In genomic region chr12:55507332-55507935, GRCm38 (mm10) we compare ENCODE assay signal across 18 mouse cellular contexts. TPM values are rescaled to one million over a fixed set of nuclear protein-coding genes. Genes with fewer than 3 reads are reported as not detected.
"Had no signal": no experiment of that assay in that cellular context is flagged by ENCODE, and none has a peak within 500 bp of the region (broad histone marks: within the 10 kb centered on the region; RNA-seq: fewer than 3 reads in every experiment).

No protein-coding gene starts in this region.

- H3K27ac ChIP-seq: kidney, postnatal 0 days; limb, embryonic 13.5 days; liver, embryonic 14.5 days; neural tube, embryonic 15.5 days; stomach, postnatal 0 days had no signal

- H3K27me3 ChIP-seq: limb, embryonic 13.5 days had no signal

- H3K4me1 ChIP-seq: limb, embryonic 13.5 days had no signal

- H3K9me3 ChIP-seq: neural tube, embryonic 15.5 days had no signal

- H3K4me3 ChIP-seq: limb, embryonic 13.5 days; myocyte; neural tube, embryonic 15.5 days had no signal

- H3K36me3 ChIP-seq: limb, embryonic 13.5 days; neural tube, embryonic 15.5 days had no signal

- DNase-seq: kidney, adult 2 months; kidney, postnatal 36 days; layer of hippocampus, adult 9-11 months; layer of hippocampus, postnatal 36 days; lung, adult 18-20 months; thymus, adult 2 months; thymus, postnatal 25 days had no signal

- H3K9ac ChIP-seq: limb, embryonic 13.5 days; liver, embryonic 14.5 days; neural tube, embryonic 15.5 days had no signal

- H3K4me2 ChIP-seq: limb, embryonic 13.5 days; neural tube, embryonic 15.5 days had no signal

RNA-seq across cellular contexts. Expression of gene Aldoart2, which starts 57.6 kb away (rescaled TPM):
- total RNA-seq: left cerebral cortex, adult 8-10 months; left cerebral cortex, postnatal 25 days; liver, adult 2 months; megakaryocyte-erythroid progenitor cell, adult 5-6 weeks had no signal
- polyA plus RNA-seq: kidney, postnatal 0 days; limb, embryonic 13.5 days; liver, adult 2 months; liver, embryonic 14.5 days; lung, embryonic 16.5 days; stomach, postnatal 0 days had no signal
